Mouse (Mus musculus): ENCODE data around the gene Rell1. TPM values are rescaled to one million over a fixed set of nuclear protein-coding genes. Genes with fewer than 3 reads are reported as not detected.

The Rell1 gene
- polyA plus RNA-seq, 1 experiment from 2014 or later, result 29.3 TPM

- H3K9me3 ChIP-seq, result no peaks in the 10 kb centered on the region
- H3K4me3 ChIP-seq, result no peak overlapping the region
- no peaks in the 10 kb centered on the region for H3K36me3 ChIP-seq
- no peak overlapping the region for H3K27ac ChIP-seq
- 98% methylated on average over 4 of the region's 4 CpGs for WGBS
- H3K27me3 ChIP-seq, result no peaks in the 10 kb centered on the region
- 0 out of 2 replicates have a peak, but pooled peaks cover 8% of the 10 kb centered on the region for H3K4me1 ChIP-seq
- ATAC-seq (ENCODE audit: borderline replicate concordance, extremely low read depth, low FRiP score, low TSS enrichment), result no peak
- no peak overlapping the region for H3K4me2 ChIP-seq
- no peak overlapping the region for H3K9ac ChIP-seq
Observed at GRCm38 (mm10) chr5:63887111-63887510, 81.6 kb downstream of the Rell1 start.

DNA sequence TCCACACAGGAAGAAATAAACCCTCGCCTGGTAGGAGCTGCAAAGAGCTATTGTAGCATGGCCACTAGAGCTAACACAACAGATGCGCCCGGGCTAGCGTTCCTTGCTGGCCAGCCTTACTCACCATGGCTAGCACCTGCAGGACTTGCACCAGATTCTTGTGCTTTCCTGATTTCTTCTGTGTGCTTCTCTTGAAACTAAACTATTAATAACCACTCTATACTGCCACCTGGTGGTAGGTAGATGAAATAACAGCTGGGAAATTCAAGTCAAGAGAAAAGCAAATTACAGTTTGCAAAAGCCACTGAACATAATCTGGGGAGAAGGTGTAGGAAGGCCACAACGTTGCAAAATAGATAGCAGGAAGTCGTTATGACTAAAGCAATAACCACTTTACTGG lies 82.0 kb downstream of the Rell1 start:
- Histone ChIP-seq H3K4me3 (no peak overlapping the region), H3K27me3 (no peaks in the 10 kb centered on the region), H3K9me3 (no peaks in the 10 kb centered on the region), H3K9ac (no peak overlapping the region), H3K36me3 (no peaks in the 10 kb centered on the region), H3K4me1 (0 out of 2 replicates have a peak, but pooled peaks cover 8% of the 10 kb centered on the region), H3K27ac (no peak overlapping the region), H3K4me2 (no peak overlapping the region)
- ATAC-seq (ENCODE audit: borderline replicate concordance, extremely low read depth, low FRiP score, low TSS enrichment), result no peak
- WGBS, result 29% methylated on average over 6 of the region's 6 CpGs

DNA sequence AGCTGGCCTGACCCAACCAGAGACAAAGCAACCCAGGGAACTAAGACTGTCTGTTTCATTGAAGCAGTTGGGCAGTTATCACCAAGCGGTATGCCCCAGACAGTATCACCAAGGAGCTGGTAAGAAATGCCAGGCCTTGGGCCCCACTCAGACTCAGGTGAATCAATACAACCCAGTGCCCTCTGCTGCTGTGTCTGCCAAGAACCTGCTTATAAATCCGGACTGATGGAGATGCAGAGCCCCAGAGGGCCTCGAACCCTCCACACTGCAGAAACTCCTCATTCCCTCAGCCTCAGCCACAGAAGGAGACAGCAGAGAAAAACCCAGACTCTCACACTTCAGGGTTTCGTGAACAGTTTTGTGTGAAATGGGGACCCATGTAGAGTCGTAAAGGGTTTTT lies 82.4 kb downstream of the Rell1 start:
- 86% methylated on average over 5 of the region's 5 CpGs for WGBS
- Histone ChIP-seq H3K4me2 (no peak overlapping the region), H3K9me3 (no peaks in the 10 kb centered on the region), H3K27ac (no peak overlapping the region), H3K9ac (no peak overlapping the region), H3K4me3 (no peak overlapping the region), H3K27me3 (no peaks in the 10 kb centered on the region), H3K4me1 (0 out of 2 replicates have a peak, but pooled peaks cover 4% of the 10 kb centered on the region), H3K36me3 (no peaks in the 10 kb centered on the region)
- no peak for ATAC-seq (ENCODE audit: borderline replicate concordance, extremely low read depth, low FRiP score, low TSS enrichment)

DNA sequence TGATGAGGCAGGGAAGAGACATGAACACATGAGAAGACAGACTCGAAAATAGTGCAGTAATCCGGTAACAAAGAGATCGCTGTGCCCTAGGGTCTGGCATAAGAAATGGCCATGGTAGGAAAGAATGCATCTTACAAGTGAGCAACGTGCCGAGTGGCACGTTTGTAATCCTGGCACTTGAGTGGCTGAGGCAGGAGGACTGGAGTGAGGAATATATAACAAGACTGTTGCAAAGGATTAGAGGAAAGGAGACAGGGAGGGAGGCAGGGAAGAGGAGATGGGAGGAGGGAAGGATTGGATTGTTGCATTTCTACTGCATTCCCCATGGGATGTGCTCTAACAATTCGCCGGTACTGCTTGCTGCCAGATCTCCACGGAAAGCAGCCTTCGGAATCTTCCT lies 89.7 kb downstream of the Rell1 start:
- Histone ChIP-seq H3K27ac (no peak overlapping the region), H3K4me1 (no peaks in the 10 kb centered on the region), H3K9ac (no peak overlapping the region), H3K27me3 (no peaks in the 10 kb centered on the region), H3K4me2 (no peak overlapping the region), H3K9me3 (no peaks in the 10 kb centered on the region), H3K4me3 (no peak overlapping the region), H3K36me3 (no peaks in the 10 kb centered on the region)
- no peak; the same call in 1 of the 2 replicates for ATAC-seq (ENCODE audit: borderline replicate concordance, extremely low read depth, low FRiP score, low TSS enrichment)
- 69% methylated on average over 10 of the region's 10 CpGs for WGBS

GRCm38 (mm10) chr5:63876081-63876480 lies 92.6 kb downstream of the Rell1 start:
- H3K9ac ChIP-seq, result no peak overlapping the region
- no peak overlapping the region for H3K4me2 ChIP-seq
- H3K27ac ChIP-seq, result no peak overlapping the region
- H3K27me3 ChIP-seq, result no peaks in the 10 kb centered on the region
- H3K36me3 ChIP-seq, result no peaks in the 10 kb centered on the region
- H3K9me3 ChIP-seq, result no peaks in the 10 kb centered on the region
- 89% methylated on average over 4 of the region's 4 CpGs for WGBS
- no peak overlapping the region for H3K4me3 ChIP-seq
- ATAC-seq (ENCODE audit: borderline replicate concordance, extremely low read depth, low FRiP score, low TSS enrichment), result no peak
- H3K4me1 ChIP-seq, result no peaks in the 10 kb centered on the region

- ATAC-seq (ENCODE audit: borderline replicate concordance, extremely low read depth, low FRiP score, low TSS enrichment), result peak; percentile 62
- Histone ChIP-seq H3K36me3 (no peaks in the 10 kb centered on the region), H3K4me2 (no peak overlapping the region), H3K9me3 (no peaks in the 10 kb centered on the region), H3K4me1 (no peaks in the 10 kb centered on the region), H3K4me3 (no peak overlapping the region), H3K9ac (no peak overlapping the region), H3K27ac (peak overlapping the region; percentile 29; the same call in 1 of the 2 replicates), H3K27me3 (no peaks in the 10 kb centered on the region)
- 52% methylated on average over 16 of the region's 16 CpGs for WGBS
Observed at GRCm38 (mm10) chr5:63874880-63875279, 93.8 kb downstream of the Rell1 start.

GRCm38 (mm10) chr5:63872176-63872932 lies 96.3 kb downstream of the Rell1 start:
- no peak overlapping the region for H3K27ac ChIP-seq

GRCm38 (mm10) chr5:63867421-63867820 lies 101.3 kb downstream of the Rell1 start:
- ATAC-seq (ENCODE audit: borderline replicate concordance, extremely low read depth, low FRiP score, low TSS enrichment), result no peak
- no peak overlapping the region for H3K27ac ChIP-seq
- no peak overlapping the region for H3K4me2 ChIP-seq

More at GRCm38 (mm10) chr5:63872176-63872932, 96.3 kb downstream of the Rell1 start:
- Histone ChIP-seq H3K4me2 (no peak overlapping the region), H3K36me3 (no peaks in the 10 kb centered on the region), H3K4me1 (no peaks in the 10 kb centered on the region), H3K4me3 (no peak overlapping the region), H3K9ac (no peak overlapping the region), H3K27me3 (no peaks in the 10 kb centered on the region), H3K9me3 (no peaks in the 10 kb centered on the region)
- 56% methylated on average over 17 of the region's 17 CpGs for WGBS
- no peak for ATAC-seq (ENCODE audit: borderline replicate concordance, extremely low read depth, low FRiP score, low TSS enrichment)

DNA sequence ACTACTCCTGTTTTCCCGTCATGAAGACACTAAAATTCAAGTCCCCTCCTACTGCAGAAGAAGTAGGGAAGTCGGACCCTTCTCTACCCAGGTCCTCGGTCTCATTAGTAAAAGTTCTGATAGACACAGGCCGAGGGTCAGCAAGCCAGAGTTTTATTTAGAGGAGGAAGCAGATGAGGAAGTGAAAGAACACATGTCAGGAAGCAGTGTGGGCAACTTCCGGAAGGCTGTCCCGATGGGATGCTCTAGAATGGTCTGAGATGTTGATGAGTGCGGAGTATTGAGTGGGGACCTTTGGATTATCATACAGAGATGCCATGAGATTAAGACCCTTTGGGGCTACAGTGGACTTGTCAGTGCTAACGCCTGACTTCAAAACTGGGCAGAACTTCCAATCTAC lies 109.8 kb downstream of the Rell1 start:
- Histone ChIP-seq H3K9ac (no peak overlapping the region), H3K27ac (no peak overlapping the region), H3K4me3 (no peak overlapping the region), H3K4me2 (no peak overlapping the region), H3K36me3 (no peaks in the 10 kb centered on the region), H3K4me1 (no peaks in the 10 kb centered on the region), H3K27me3 (no peaks in the 10 kb centered on the region), H3K9me3 (no peaks in the 10 kb centered on the region)
- 75% methylated on average over 8 of the region's 8 CpGs for WGBS
- no peak for ATAC-seq (ENCODE audit: borderline replicate concordance, extremely low read depth, low FRiP score, low TSS enrichment)

More at GRCm38 (mm10) chr5:63867421-63867820, 101.3 kb downstream of the Rell1 start:
- Histone ChIP-seq H3K9ac (no peak overlapping the region), H3K36me3 (no peaks in the 10 kb centered on the region), H3K9me3 (no peaks in the 10 kb centered on the region), H3K4me1 (peaks cover 3% of the 10 kb centered on the region; the same call in 1 of the 2 replicates), H3K4me3 (no peak overlapping the region), H3K27me3 (no peaks in the 10 kb centered on the region)
- WGBS, result 39% methylated on average over 3 of the region's 3 CpGs

Other genes starting within 250 kb of the Rell1 start
- 25.7 and 28.9 TPM in 2 replicates for gene 0610040J01Rik, start 156.5 kb downstream of the Rell1 start, polyA plus RNA-seq (2015; fragmentation: Nextera tagmentation; extraction: Ambion mirVana)
- 41.1 and 41.9 TPM in 2 replicates for gene Pgm2, start 124.1 kb upstream of the Rell1 start, polyA plus RNA-seq (2015; fragmentation: Nextera tagmentation; extraction: Ambion mirVana)
- 39.8 and 40.4 TPM in 2 replicates for gene Tbc1d1, start 187.4 kb upstream of the Rell1 start, polyA plus RNA-seq (2015; fragmentation: Nextera tagmentation; extraction: Ambion mirVana)

Measured in lung, embryonic 15.5 days (tissue).